Mouse (Mus musculus): ENCODE results near the gene Gfi1. TPM values are rescaled to one million over a fixed set of nuclear protein-coding genes. Genes with fewer than 3 reads are reported as not detected.

The Gfi1 gene
- total RNA-seq, 2 experiments from 2014 or later: 0.14 TPM; not detected in 1

DNA sequence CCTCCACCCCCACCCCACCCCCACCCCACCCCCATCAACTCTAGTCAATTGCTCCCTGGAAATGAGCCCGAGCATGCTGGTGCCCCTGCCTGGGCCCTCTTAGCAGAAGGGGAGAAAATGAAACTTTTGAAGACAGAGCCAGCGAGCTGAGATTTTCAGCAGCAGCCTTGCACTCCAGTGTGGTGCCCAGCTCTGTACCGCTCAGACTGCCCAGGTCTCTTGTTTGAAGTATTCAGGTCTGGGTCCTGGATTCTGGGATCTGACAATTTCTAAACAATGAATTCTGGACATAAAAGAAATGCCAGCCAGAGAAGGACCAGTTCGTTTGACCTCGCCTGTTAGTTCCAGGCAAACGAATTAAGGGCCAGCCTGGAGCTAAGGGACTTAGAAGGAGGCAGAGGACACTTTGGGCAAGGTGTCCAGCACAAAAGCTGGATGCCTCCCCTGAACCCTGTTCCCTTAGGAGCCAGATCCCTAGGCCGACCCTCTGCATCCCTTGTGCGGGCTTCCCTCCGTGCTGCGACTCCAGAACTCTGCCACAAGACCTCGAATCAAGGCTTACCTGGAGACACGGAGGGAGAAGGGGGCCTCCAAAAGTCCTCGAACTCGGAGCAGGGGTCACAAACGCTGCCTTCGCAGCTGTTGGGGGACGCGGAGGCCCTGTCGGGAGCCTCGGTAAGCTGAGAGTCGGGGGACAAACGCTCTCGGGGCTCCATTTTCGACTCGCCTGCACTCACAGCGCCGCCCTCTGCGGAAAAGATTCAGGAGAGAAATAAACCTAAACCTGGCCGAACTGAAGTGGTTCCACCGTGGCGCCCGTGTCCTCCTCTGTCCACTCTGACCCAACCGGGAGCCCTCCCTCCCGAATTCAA lies 2.9 kb downstream of the Gfi1 start:
- DNase-seq: peak; percentile 33

DNA sequence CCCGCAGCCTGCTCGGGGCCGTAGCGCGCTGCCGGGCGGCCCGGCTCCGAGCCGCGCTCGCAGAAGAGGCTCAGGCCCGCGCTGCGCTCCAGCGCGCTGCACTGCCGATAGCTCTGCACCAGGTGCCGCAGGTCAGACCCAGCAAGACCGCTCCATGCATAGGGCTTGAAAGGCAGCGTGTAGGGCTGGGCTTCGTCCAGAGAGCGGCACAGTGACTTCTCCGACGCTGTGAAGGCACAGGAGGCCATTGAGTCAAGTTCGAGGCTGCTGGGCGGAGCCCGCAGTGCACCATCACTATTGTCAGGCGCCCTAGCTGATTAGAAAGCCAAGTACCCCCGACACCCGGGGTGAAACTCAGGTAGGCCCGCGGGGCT lies 4.2 kb downstream of the Gfi1 start:
- DNase-seq: no peak

DNA sequence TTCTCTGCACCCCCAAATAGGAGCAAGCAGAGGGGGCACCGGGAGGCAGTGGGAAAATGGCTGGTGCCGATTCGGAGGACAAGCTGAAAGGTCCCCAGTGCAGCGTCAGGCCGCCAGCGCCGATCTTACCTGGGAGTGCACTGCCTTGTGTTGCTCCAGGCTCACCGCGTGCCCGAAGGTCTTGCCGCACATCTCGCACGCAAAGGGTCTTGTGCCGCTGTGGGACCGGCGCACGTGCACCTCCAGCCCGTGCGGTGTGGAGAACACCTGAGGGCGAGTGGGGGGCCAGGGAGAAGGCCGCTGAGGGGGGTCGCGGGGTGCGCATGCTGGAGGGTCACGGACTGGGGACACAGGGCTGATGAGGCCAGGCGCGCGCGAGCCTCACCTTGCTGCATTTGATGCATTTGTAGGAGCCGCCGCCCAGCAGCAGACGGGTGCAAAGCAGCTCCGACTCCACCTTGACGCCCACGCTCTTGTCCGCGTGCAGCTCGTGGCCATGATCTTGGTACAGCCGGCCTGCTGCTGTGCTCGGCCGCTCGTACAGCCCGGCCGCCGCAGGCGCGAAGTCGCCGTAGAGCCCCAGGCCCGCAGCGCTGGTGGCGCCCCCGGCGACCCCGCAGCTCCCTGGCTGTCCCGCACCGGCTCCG lies 4.7 kb downstream of the Gfi1 start:
- DNase-seq: no peak

DNA sequence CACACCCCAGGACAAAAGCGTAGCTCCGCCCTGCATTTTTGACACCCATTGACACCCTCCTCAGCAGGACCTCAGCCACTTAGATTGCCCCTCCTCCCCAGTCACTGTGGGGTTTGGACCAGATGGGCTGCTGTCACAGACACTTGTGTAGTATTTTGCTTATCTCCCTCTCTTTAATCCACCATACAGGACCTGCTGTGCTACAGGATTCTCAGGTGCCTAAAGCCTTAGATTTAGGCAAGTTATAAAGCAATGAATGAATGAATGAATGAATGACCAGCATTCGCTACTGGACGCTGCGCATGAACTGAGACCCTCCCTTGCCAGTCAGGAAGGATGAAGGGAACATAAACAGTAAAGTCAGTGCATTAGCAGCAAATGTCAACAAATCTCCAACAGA lies 5.3 kb downstream of the Gfi1 start:
- no peak for DNase-seq

DNA sequence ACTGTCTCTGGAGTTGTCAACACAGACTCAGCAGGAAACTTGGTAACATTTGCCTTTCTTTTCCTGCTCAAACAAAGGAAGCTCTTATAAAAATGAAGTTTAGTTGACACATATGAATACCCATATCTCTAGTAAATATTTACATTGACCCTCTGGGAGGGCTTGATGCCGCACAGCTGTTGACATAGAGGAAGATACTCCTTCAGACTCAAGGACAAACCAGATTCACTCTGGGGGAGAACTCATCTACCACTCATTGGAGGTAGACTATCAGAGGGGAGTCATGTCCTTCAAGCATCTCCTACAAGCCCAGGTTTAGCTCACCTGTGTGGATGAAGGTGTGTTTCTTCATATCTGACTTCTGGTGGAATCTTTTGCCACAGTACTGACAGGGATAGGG lies 6.0 kb downstream of the Gfi1 start:
- DNase-seq: no peak

DNA sequence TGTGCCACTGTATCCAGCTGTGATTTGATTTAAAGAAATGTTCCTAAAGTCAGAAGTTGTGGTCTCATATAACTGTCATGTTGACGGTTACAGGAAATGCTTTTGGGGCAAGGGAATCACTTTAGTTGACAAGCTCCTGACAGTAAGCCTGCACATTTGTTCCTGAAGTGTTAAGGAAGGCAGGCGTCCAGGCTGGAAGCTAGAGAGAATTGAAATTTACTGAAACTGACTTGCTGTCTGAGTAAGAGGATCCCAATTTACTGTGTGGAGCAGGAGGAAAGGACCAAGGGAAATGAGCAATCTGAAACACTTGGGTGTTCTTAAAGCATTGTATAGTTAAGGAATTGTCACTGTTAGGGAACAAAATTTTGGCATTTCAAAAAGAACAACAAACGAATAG lies 6.6 kb downstream of the Gfi1 start:
- no peak for DNase-seq

DNA sequence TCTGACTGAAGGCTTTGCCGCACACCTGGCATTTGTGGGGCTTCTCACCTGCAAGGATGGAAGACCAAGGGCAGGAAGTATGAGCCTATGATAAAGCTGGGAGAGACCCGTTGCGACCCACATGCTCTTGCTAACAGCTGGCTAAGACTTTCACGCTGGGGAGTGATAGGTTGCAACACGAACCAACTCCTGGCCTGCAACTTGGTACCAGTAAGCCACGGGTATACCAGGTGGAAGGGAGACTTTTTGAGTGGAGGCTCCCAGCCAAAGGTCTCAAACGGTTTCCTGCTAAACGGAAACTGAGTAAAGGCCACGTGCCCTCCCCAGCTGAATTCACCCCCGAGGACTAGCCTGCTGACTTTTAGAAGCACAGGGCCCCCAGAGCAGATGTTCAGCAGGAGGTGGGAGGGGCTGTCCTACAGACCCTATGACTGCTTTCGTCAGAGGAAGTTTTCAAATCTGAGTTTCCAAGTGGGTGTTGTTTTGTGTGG lies 7.9 kb downstream of the Gfi1 start:
- no peak for DNase-seq

DNA sequence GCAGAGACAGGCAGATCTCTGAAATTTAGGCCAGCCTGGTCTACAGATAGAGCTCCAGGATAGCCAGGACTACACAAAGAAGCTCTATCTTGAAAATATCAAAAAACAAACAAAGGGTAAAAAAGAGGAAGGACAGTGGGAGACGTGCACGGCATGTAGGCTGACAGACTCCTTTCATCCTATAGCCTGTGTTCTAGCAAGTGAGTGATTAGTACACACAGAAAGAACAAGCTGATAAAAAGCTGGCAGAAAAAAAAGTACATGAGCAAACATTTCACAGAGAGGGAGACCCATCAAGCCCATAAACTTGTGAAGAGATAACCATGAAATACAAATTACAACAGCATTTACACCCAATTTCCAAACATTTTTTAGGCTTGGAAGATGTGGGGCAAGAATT lies 14.1 kb downstream of the Gfi1 start:
- DNase-seq: no peak

DNA sequence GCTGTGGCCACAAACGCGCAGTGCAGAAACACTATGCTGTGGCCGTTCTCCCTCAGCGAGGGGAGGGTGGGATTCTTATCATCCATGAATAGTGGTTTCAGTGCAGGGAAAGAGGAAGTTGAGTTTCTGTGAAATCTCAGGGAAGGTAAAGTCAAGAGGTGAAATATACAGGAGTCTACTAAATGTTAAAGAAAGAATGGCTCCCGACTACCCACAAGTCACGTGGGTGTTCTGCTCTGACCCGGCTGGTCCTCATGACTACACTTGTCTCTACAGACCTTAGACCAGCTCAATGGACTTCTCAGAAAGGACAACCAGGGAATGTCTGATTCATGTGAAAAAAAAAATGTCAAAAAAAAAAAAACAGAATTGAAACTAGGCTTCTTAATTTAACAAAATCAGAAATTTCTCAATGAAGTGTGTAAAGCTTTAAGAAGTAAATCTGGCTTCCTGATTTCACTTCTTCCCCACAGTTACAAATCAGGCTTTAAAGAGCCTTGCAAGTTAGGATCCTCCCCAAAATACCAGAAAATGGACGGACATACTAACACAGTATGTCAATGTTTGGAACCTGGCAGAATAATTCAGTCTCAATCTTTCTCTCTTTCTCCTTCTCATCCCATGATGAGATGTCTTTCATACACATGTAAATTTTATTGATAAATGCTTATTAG lies 17.6 kb downstream of the Gfi1 start:
- DNase-seq: no peak

DNA sequence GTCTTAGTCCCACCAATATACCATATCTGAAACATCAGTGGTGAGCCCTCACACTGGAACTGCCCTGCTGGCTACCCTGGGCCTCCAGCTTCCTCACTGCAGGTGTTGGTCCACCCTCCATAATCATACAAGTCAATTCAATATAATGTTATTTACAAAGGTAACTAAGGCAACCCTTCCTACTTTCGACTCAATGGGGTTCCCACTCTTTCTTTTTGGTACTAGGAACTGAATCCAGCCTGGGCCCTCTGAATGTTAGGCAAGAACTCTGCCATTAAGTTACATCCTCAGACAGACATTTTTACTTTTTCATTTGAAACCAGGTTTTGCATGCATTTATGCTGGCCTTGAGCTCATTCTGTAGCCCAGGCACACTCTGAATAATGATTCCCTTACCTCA lies 19.6 kb downstream of the Gfi1 start:
- no peak for DNase-seq

DNA sequence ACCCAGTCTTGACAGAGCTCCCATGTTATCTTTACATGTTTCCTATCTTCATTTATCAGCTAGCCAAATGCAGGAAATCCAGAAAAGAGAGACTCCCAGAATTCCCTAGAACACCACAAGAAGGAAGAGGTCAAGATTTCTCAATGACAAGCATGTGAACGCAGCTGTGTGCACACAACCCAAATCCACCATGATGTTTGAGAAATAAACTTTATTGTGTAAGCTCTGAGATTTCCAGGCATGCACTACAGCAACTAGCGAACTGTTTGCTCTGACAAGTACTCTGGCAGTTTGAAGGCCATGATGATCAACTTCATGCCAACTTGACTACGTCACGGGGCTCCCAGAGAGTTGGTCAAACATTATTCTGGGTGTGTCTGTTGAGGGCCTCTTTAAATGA lies 20.1 kb downstream of the Gfi1 start:
- no peak for DNase-seq

DNA sequence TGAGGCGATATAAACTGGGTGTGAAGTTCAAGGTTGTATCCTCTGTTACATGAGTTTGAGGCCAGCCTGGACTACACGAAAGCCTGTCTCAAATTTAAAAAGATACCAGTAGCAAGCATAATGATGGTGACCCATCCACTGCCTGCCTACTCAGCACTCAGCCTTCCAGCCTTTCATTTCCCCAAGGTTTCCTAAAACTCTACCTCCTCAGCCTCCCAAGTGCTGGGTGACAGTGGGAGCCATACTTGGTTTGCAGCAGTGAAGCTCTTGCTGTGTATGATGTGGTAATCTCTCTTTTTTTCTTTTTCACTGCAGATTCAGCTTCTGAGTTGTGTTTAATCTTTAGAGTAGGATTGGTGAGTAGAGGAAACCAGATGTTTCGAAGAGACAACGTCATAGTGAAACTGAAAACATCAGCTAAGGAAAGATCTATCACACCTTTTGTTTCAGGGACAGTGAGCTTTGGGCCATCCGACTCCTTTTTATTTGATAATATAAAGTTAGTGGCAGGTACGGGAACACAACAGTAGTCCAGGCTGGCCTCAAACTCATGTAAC lies 22.6 kb downstream of the Gfi1 start:
- no peak for DNase-seq

DNA sequence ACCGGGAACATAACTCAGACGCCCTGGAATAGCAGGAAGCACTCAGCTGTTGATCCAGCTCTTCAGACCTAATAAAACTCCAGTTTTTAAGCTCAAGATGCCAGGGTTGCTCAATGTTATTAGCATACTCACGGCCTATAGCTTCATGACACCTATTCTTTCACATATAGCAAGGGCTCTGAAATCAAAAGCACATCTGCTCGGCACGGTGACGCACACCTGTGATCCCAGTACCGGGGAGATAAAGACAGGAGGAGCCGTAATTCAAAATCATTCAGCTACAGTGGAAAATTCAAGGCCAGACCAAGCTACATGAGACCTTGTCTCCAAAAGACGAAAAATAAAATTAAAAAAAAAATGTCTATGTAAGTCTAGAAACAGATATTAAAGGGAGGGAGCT lies 24.2 kb downstream of the Gfi1 start:
- DNase-seq: no peak

DNA sequence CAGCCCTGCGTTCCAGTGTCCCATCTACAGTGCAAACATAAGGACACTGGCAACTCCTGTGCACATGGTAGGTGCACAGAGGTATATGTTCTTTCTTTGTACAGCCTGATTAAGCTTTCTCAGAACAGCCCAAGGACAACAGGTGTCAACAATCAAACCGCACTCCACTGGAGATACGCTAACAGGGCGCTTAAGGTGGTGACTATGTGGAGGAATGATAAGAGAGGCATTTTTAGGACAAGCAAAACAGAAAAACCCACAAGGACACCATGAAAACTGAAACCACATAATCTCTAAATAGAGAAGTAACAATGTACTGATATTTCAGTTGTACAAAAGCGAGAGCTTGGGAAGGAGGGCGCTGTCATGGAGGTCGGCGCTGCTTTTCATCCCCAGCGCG lies 25.0 kb downstream of the Gfi1 start:
- no peak for DNase-seq

DNA sequence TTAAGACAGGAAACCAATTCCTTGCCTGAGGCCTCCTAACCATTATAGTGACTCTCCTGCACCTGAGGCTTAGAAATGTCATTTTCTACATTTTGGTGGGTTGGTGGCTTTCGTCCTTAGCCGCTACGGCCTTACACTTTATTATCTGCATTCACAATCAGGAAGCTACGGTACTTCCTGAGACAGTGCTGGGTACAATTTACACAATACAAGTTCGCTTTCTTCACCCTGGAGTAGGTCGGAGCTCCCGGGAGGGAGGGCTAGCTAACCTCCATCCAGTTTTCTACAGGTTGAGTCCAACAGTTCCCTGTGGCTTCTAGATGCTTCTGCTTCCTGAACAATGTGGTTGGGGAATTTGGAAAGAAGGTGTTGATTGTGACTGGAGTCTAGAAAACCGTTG lies 26.9 kb downstream of the Gfi1 start:
- no peak for DNase-seq

DNA sequence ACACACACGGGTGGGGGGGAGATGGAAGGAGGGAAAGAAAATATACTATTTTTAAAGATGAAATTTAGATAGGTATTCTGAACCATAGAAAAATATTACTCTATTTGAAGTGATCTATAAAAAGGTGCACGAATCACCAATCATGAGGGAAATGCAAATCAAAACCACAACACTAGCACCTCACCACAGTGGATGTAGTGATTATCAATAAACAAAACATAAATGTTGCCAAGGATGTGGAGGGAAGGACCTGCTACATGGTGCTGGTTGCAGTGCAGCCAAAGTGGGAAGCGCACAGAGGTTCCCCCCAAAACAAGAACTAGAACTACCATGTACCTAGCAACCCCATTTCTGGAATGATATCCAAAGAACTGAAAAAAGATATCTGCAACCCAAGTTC lies 30.8 kb downstream of the Gfi1 start:
- no peak for DNase-seq

DNA sequence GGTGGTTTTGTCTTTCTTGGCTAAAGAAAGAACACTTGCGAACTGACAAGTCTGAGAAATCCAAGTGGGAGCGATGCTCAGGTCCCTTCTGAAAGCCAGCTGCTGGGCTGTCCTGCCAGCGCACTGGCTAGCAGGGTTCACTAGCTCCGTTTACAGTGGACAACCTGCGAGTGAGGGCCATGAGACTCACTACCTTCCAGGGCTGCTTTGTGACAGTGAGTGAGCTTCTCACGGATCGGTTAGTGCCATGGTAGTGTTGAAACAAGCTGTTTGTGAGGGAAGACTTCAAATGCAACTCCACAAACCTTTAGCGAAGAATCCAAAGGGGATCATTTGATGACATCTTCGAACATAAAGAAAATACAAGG lies 37.4 kb downstream of the Gfi1 start:
- no peak for DNase-seq

DNA sequence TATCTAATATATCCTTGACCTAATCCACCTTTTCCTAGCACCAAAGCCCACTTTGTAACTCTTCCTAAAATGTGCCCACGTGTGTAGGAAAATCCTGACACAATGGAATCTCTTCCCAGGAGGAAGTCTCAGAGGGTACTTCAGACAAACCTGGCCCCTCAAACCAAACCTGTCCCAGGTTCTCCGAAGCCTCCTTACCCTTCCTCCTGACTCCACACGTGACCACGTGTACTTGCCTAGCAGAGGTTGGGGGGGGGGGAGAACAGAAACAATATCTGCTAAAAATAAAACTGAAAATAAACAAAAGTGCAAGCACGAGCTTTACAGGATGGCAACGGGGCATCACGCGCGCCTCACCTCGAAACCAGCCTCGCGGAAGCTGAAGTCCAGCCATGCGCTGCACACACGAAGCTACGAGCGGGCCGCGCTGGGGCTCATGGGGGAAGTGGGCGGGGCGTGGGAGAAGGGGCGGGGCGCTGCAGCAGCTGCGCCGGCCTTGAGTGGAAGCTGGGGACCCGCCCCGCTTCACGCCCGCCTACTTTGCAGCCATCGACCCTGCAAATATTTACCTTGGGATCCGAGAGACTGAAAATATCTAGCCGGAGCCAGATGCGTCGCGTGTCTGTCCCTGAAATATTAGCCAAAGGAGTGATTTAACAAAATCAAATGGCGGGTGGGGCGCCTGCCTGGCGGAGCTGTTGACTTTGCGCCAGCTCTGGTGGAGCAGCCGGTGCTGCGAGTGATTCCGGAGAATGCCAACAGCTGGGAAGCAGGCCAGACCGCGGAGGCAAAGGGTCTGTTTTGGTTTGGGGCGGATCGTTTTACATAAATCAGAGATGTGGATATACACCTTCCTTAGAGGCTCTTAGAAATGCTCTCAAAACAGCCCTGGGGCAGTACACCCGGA lies 38.0 kb downstream of the Gfi1 start:
- peak; percentile 68 for DNase-seq

DNA sequence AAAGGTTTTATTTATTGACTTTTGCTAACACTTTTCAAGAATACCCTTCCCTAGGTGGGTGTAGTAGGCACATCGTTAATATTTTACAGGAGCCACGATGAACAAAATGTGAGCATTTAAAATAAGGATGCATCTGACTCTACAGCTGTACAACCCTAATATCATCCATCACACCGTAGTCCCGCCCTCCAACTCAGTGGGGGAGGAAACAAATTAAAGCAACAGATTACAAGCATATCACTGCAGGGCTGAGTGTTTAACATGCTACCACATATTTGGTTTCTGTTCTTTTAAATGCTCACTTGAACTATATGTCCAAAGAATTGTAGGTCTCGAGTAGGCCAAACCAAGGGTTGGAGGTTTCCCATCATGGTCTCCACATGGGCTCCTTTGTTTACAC lies 38.7 kb downstream of the Gfi1 start:
- DNase-seq: no peak

DNA sequence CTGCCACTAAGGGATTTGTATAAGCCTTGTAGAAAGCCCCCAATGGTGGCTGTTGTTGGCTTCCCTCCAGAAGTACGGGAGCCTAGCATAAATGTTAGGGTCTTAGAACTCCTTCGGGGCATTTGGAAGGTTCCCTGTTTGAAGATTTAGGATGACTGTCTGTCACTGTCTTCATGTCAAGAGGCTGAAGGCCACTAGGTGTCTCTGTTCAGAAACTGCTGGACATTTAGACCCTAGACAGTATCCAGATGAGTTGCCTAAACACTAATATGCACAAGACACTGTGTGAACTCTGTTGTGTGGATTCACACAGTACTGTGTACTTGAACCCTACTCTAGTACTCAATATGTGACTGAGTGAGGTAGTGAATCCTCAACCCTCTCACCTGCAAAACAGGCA lies 41.5 kb downstream of the Gfi1 start:
- no peak for DNase-seq

DNA sequence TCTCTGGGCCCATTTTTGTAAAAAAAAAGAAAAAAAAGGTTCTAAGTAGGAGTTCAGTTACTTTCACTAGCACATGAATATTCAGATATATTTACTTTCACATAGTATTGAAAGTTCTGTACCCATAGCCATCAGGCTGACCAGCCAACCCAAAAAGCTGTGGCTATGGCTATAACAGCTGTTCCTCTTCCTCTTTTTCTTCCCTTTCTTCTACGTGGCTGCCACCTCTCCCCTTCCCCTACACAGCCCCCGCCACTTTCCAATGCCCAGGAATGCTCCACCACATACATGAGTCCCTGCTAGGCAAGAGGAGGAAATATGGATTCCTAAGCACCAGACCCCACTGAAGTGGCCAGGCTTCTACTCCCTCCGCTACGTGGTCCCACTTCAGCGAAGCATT lies 44.5 kb downstream of the Gfi1 start:
- DNase-seq: no peak

DNA sequence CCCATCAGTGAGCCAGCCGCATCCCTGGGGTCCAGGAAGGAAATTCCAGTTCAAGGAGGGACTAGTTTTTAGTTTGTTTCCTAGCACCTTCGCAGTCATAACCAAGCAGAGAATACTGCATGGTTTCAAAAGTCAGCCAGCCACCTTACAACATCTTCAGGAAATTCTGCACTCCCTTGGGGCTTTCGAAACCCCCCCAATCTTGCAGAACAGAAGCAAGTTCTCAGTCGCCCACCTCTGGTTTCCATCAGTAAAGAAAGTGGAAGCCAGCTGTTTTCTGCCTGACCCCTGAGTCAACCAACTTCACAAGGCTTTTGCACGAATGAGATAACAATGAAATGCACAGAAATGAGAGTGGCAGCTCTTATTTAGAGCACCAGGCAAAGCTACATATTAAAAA lies 47.4 kb downstream of the Gfi1 start:
- no peak for DNase-seq

Data from heart, postnatal 4 days (tissue).